Mouse (Mus musculus): Measurements from ENCODE around the gene Mpo. TPM values are rescaled to one million over a fixed set of nuclear protein-coding genes. Genes with fewer than 3 reads are reported as not detected.

The Mpo gene
- polyA plus RNA-seq, 1 experiment from 2014 or later: 474 TPM

GRCm38 (mm10) chr11:87811396-87811795, 18.0 kb downstream of the Mpo start:
- H3K36me3 ChIP-seq (replicated peaks): no peaks in the 10 kb centered on the region
- 26% methylated on average over 4 of the region's 4 CpGs for WGBS (ENCODE audit: insufficient replicate concordance)
- no peaks in the 10 kb centered on the region for H3K9me3 ChIP-seq (replicated peaks)
- H3K4me3 ChIP-seq (replicated peaks): no peak overlapping the region
- no peak overlapping the region for H3K9ac ChIP-seq
- ATAC-seq (ENCODE audit: insufficient read depth): no peak
- no peak overlapping the region for H3K4me2 ChIP-seq
- no peak overlapping the region for H3K27ac ChIP-seq (replicated peaks)
- peaks cover 11% of the 10 kb centered on the region; the same call in 1 of the 2 replicates for H3K27me3 ChIP-seq
- H3K4me1 ChIP-seq (replicated peaks): no peaks in the 10 kb centered on the region

GRCm38 (mm10) chr11:87814831-87815230, 21.4 kb downstream of the Mpo start:
- Histone ChIP-seq H3K27ac (replicated peaks) (no peak overlapping the region), H3K36me3 (replicated peaks) (no peaks in the 10 kb centered on the region), H3K27me3 (peaks cover 24% of the 10 kb centered on the region; the same call in 1 of the 2 replicates), H3K4me1 (replicated peaks) (no peaks in the 10 kb centered on the region), H3K4me2 (no peak overlapping the region), H3K4me3 (replicated peaks) (no peak overlapping the region), H3K9ac (no peak overlapping the region), H3K9me3 (replicated peaks) (no peaks in the 10 kb centered on the region)
- ATAC-seq (ENCODE audit: insufficient read depth): no peak
- 60% methylated on average over 8 of the region's 8 CpGs for WGBS (ENCODE audit: insufficient replicate concordance)

- peaks cover 24% of the 10 kb centered on the region; the same call in 1 of the 2 replicates for H3K27me3 ChIP-seq
- no peaks in the 10 kb centered on the region for H3K9me3 ChIP-seq (replicated peaks)
- H3K27ac ChIP-seq (replicated peaks): no peak overlapping the region
- H3K9ac ChIP-seq: no peak overlapping the region
- H3K36me3 ChIP-seq (replicated peaks): no peaks in the 10 kb centered on the region
- 4% methylated on average over 31 of the region's 31 CpGs for WGBS (ENCODE audit: insufficient replicate concordance)
- peak overlapping the region; percentile 53 for H3K4me2 ChIP-seq
- no peaks in the 10 kb centered on the region for H3K4me1 ChIP-seq (replicated peaks)
- no peak for ATAC-seq (ENCODE audit: insufficient read depth)
- H3K4me3 ChIP-seq (replicated peaks): peak overlapping the region; percentile 32; the same call in 1 of the 2 replicates
Observed at GRCm38 (mm10) chr11:87816707-87817442, 23.5 kb downstream of the Mpo start.

GRCm38 (mm10) chr11:87817443-87817773, 24.0 kb downstream of the Mpo start:
- no peaks in the 10 kb centered on the region for H3K36me3 ChIP-seq (replicated peaks)
- no peak for ATAC-seq (ENCODE audit: insufficient read depth)
- peaks cover 28% of the 10 kb centered on the region; the same call in 1 of the 2 replicates for H3K27me3 ChIP-seq
- 32% methylated on average over 4 of the region's 4 CpGs for WGBS (ENCODE audit: insufficient replicate concordance)
- no peaks in the 10 kb centered on the region for H3K4me1 ChIP-seq (replicated peaks)
- no peaks in the 10 kb centered on the region for H3K9me3 ChIP-seq (replicated peaks)
- no peak overlapping the region for H3K27ac ChIP-seq (replicated peaks)
- no peak overlapping the region for H3K9ac ChIP-seq
- peak overlapping the region; percentile 53 for H3K4me2 ChIP-seq
- H3K4me3 ChIP-seq (replicated peaks): peak overlapping the region; percentile 32; the same call in 1 of the 2 replicates

- no peak for ATAC-seq (ENCODE audit: insufficient read depth)
- no peak overlapping the region for H3K9ac ChIP-seq
- H3K27me3 ChIP-seq: peaks cover 30% of the 10 kb centered on the region
- H3K4me2 ChIP-seq: no peak overlapping the region
- no peaks in the 10 kb centered on the region for H3K9me3 ChIP-seq (replicated peaks)
- H3K4me3 ChIP-seq (replicated peaks): no peak overlapping the region
- no peaks in the 10 kb centered on the region for H3K4me1 ChIP-seq (replicated peaks)
- WGBS (ENCODE audit: insufficient replicate concordance): 53% methylated on average over 5 of the region's 5 CpGs
- H3K27ac ChIP-seq (replicated peaks): no peak overlapping the region
- no peaks in the 10 kb centered on the region for H3K36me3 ChIP-seq (replicated peaks)
Observed at GRCm38 (mm10) chr11:87821502-87821901, 28.1 kb downstream of the Mpo start.

GRCm38 (mm10) chr11:87828239-87828900, 35.0 kb downstream of the Mpo start, which contains the start of gene Lpo:
TSS of gene Lpo (minus strand) at chr11:87828289.
- H3K27me3 ChIP-seq: peaks cover 12% of the 10 kb centered on the region; the same call in 1 of the 2 replicates
- no peak within 1 kb of the TSS for H3K4me3 ChIP-seq (replicated peaks)
- no peaks in the 10 kb centered on the region for H3K9me3 ChIP-seq (replicated peaks)
- H3K4me1 ChIP-seq (replicated peaks): no peaks in the 10 kb centered on the region
- H3K9ac ChIP-seq: no peak within 1 kb of the TSS
- H3K4me2 ChIP-seq: no peak within 1 kb of the TSS
- no peak for ATAC-seq (ENCODE audit: insufficient read depth)
- 52% methylated on average over 10 of the region's 10 CpGs for WGBS (ENCODE audit: insufficient replicate concordance)
- H3K36me3 ChIP-seq (replicated peaks): no peaks in the 10 kb centered on the region
- no peak within 1 kb of the TSS for H3K27ac ChIP-seq (replicated peaks)

- Histone ChIP-seq H3K9ac (no peak overlapping the region), H3K9me3 (replicated peaks) (no peaks in the 10 kb centered on the region), H3K4me3 (replicated peaks) (no peak overlapping the region), H3K4me2 (no peak overlapping the region), H3K27me3 (no peaks in the 10 kb centered on the region), H3K4me1 (replicated peaks) (no peaks in the 10 kb centered on the region), H3K36me3 (replicated peaks) (no peaks in the 10 kb centered on the region), H3K27ac (replicated peaks) (no peak overlapping the region)
- no peak for ATAC-seq (ENCODE audit: insufficient read depth)
- WGBS (ENCODE audit: insufficient replicate concordance): 68% methylated on average over 8 of the region's 8 CpGs
Observed at GRCm38 (mm10) chr11:87840676-87841075, 47.3 kb downstream of the Mpo start.

- H3K9ac ChIP-seq: no peak overlapping the region
- H3K36me3 ChIP-seq (replicated peaks): no peaks in the 10 kb centered on the region
- H3K4me1 ChIP-seq (replicated peaks): no peaks in the 10 kb centered on the region
- no peak for ATAC-seq (ENCODE audit: insufficient read depth)
- no peak overlapping the region for H3K4me2 ChIP-seq
- H3K27ac ChIP-seq (replicated peaks): no peak overlapping the region
- H3K27me3 ChIP-seq: no peaks in the 10 kb centered on the region
- no peak overlapping the region for H3K4me3 ChIP-seq (replicated peaks)
- 57% methylated on average over 3 of the region's 3 CpGs for WGBS (ENCODE audit: insufficient replicate concordance)
- H3K9me3 ChIP-seq (replicated peaks): no peaks in the 10 kb centered on the region
Observed at GRCm38 (mm10) chr11:87841436-87841835, 48.1 kb downstream of the Mpo start.

GRCm38 (mm10) chr11:87846968-87847600, 53.7 kb downstream of the Mpo start:
- no peaks in the 10 kb centered on the region for H3K36me3 ChIP-seq (replicated peaks)
- H3K9me3 ChIP-seq (replicated peaks): no peaks in the 10 kb centered on the region
- no peak overlapping the region for H3K4me2 ChIP-seq
- 61% methylated on average over 12 of the region's 12 CpGs for WGBS (ENCODE audit: insufficient replicate concordance)
- ATAC-seq (ENCODE audit: insufficient read depth): no peak
- H3K4me3 ChIP-seq (replicated peaks): no peak overlapping the region
- H3K4me1 ChIP-seq (replicated peaks): no peaks in the 10 kb centered on the region
- no peak overlapping the region for H3K27ac ChIP-seq (replicated peaks)
- no peak overlapping the region for H3K9ac ChIP-seq
- no peaks in the 10 kb centered on the region for H3K27me3 ChIP-seq

GRCm38 (mm10) chr11:87847884-87848283, 54.5 kb downstream of the Mpo start:
- ATAC-seq (ENCODE audit: insufficient read depth): no peak
- H3K36me3 ChIP-seq (replicated peaks): no peaks in the 10 kb centered on the region
- H3K4me1 ChIP-seq (replicated peaks): no peaks in the 10 kb centered on the region
- H3K9me3 ChIP-seq (replicated peaks): no peaks in the 10 kb centered on the region
- no peak overlapping the region for H3K4me2 ChIP-seq
- WGBS (ENCODE audit: insufficient replicate concordance): 47% methylated on average over 6 of the region's 6 CpGs
- H3K27ac ChIP-seq (replicated peaks): no peak overlapping the region
- H3K4me3 ChIP-seq (replicated peaks): no peak overlapping the region
- H3K9ac ChIP-seq: no peak overlapping the region
- H3K27me3 ChIP-seq: no peaks in the 10 kb centered on the region

Measured in liver, embryonic 15.5 days (tissue).